Mouse (Mus musculus) liver, adult 2 months (tissue): ENCODE results near the gene Btf3.

ENCODE experiments used
- CTCF ChIP-seq: fragments of 200-500 bp; IDR thresholded peaks from 2 replicates; pipeline ENCODE4 v1.5.1; 2011; ENCODE audit warnings: low read depth, low read length, control low read depth
- POLR2A ChIP-seq: fragments of 200-500 bp; IDR thresholded peaks from 2 replicates; pipeline ENCODE4 v1.6.1; 2011; ENCODE audit warnings: low read length, control low read depth; ENCODE audit not compliant: insufficient read depth; ENCODE audit errors: extremely low read depth

GRCm38 (mm10) chr13:98306852-98307475 lies 9.8 kb downstream of the Btf3 start:
- TF ChIP-seq POLR2A (no peak), CTCF (no peak)
